Mouse (Mus musculus) MN1 (cell line): ENCODE data around the gene Gm10487.
"Not testable (repeated sequence)": the region's sequence is repeated elsewhere in the genome, so short reads cannot be mapped to it uniquely, and the experiment has no call there.

Experiments used
- DNase-seq: peaks from one replicate; pipeline ENCODE4 v3.0.0-alpha.2; 2016; ENCODE audit warnings: low spot score

Gm10487 gene

GRCm38 (mm10) chrX:30843369-30843768, at the start of gene Gm10487:
TSS of gene Gm10487 (minus strand) at chrX:30843469.
- not testable (repeated sequence) for DNase-seq
